Mouse (Mus musculus) erythroblast, embryonic 14.5 days (primary cell): ENCODE data around the gene Actn4.

Source experiments
- GATA1 ChIP-seq: IDR thresholded peaks from 2 replicates; pipeline ENCODE4 v1.6.1; 2012; ENCODE audit warnings: low read length, inconsistent platforms, mixed read lengths
- TAL1 ChIP-seq: IDR thresholded peaks from 3 replicates; pipeline ENCODE4 v1.6.1; 2012; ENCODE audit warnings: low read length, inconsistent platforms, mixed read lengths

- TF ChIP-seq GATA1 (no peak), TAL1 (no peak)
Measured at GRCm38 (mm10) chr7:28850642-28851041, 111.5 kb downstream of the Actn4 start.
